Mouse (Mus musculus): ENCODE results near the gene Bsn. TPM values are rescaled to one million over a fixed set of nuclear protein-coding genes. Genes with fewer than 3 reads are reported as not detected.

Bsn gene
- total RNA-seq, 2 experiments from 2014 or later, result 0.05 to 0.07 TPM

GRCm38 (mm10) chr9:108067199-108067598 lies 123.0 kb downstream of the Bsn start:
- intact Hi-C loops (cut with DNase I), result no loop called here

DNA sequence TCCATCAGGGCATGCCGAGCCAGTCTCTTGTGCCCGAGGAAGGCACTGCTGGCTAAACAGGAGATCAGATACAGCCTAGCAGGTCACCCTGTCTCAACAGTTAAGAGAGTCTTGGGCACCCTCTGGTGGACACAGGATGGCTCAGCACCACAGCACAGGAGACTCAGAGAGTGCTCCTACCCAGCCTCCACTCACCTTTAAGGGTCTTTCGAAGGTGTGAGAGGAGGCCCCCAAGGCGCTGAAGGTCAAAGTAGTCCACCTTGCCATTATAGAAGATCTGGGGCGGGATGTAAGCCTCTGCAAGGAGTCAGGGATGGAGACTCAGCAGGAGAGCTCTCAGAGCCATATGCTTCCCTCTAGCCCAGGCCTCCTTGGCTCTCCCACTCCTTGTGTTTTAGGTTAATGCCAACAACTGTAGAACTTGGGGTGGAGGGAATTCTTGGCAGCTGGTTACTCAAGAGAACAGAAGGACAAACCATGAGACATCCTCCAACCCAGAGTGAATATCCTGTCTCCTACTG lies 124.6 kb downstream of the Bsn start:
- peak; percentile 61 to 73 for DNase-seq
- intact Hi-C loops (cut with DNase I), result loop anchor here (1.0 kb wide), 1 partner anchor 102 kb away; no protein-coding TSS in a partner anchor

More at GRCm38 (mm10) chr9:108067199-108067598, 123.0 kb downstream of the Bsn start:
- DNase-seq, result no peak

GRCm38 (mm10) chr9:108063361-108063760 lies 126.8 kb downstream of the Bsn start:
- DNase-seq, result no peak

DNA sequence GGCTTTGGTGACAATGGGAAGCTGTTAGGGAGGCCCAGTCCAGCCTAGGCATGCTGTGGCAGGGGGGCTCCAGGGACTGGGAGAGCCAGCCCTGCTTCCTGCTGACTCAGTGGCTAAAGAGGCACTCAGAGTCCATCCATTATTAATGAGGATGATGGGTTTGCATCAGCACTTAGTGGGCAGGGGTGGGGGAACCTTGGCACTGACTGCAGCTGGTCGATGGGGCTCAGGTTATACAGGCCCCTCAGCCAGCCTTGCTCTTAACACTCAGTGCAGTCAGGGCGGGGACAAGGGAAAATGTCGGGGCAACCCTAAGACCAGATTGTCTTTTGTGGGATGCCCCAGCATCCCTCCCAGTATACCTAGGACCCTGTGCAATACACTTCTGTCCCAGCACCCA lies 128.0 kb downstream of the Bsn start:
- intact Hi-C loops (cut with DNase I), result no loop called here
- DNase-seq, result no peak

More at GRCm38 (mm10) chr9:108063361-108063760, 126.8 kb downstream of the Bsn start:
- intact Hi-C loops (cut with DNase I), result no loop called here

DNA sequence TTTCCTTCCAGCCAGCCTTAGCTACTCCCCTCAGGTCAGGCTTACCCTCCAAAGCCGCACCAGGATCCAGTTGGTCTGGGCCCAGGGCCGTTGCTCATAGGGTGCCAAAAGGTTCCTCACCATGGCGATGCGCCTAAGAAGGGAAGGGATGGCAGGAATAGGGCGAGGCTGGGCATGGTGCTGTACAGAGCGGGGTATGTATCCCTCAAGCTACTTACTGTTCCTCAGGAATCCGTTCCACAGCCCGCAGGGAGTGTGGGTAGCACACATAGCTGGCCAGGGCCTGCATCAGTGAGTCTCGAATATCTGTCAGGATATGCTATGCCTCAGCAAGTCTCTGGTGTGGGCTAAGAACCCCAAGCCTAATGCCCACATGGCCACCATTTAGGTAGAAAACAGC lies 131.9 kb downstream of the Bsn start:
- intact Hi-C loops (cut with DNase I), result no loop called here
- DNase-seq, result no peak

GRCm38 (mm10) chr9:108057262-108057562 lies 133.0 kb downstream of the Bsn start:
- peak; percentile 44 to 53 for DNase-seq
- intact Hi-C loops (cut with DNase I), result no loop called here

- DNase-seq, result no peak
- intact Hi-C loops (cut with DNase I), result no loop called here
Measured at GRCm38 (mm10) chr9:108056361-108057261, 133.6 kb downstream of the Bsn start.

DNA sequence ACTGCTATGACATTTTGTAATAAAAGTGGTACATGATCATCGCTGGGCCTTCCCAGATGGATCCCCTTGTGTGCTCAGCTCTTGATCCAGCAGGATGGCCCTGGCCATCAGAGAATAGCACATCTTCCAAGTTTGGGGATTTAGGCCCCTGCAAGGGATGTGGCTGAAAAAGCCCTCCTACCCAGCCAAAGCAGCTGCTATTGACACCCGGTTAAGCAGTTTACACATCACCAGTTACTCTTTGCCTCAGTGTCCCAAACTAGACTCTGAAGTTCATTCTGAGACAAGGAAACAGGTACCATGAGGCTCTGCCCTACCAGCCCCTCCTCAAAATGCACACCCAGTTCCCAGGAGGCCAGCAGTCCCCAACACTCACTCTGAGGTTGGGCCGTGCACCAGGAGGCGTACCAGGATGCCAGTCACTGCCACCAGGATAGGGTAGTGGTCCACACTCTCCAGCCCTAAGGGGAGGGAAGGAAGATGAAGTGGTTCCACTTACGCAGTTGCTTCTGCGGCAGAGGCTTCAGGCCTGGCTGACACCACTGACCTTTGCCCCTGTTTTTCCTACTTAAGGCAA lies 134.4 kb downstream of the Bsn start:
- no peak for DNase-seq
- intact Hi-C loops (cut with DNase I), result no loop called here

- no peak for DNase-seq
- intact Hi-C loops (cut with DNase I), result no loop called here
Measured at GRCm38 (mm10) chr9:108055061-108055460, 135.1 kb downstream of the Bsn start.

DNA sequence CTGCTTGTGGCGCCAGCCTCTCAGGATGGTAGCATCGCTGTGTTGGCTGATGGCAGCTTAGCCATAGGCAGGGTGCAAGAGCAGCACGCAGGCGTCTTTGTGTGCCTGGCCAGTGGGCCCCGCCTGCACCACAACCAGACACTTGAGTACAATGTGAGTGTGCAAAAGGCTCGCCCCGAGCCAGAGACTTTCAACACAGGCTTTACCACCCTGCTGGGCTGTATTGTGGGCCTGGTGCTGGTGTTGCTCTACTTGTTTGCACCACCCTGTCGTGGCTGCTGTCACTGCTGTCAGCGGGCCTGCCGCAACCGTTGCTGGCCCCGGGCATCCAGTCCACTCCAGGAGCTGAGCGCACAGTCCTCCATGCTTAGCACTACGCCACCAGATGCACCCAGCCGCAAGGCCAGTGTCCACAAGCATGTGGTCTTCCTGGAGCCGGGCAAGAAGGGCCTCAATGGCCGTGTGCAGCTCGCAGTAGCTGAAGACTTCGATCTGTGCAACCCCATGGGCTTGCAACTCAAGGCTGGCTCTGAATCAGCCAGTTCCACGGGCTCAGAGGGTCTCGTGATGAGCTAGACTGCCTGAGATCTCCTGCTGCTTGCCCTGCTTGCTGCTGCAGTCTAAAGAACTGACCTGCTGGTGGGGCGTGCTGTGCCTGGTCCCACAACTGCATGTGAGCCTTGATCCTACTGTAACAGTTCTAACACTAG lies 135.7 kb downstream of the Bsn start:
- no peak for DNase-seq
- intact Hi-C loops (cut with DNase I), result loop anchor here (5.0 kb wide), 2 partner anchors 52 to 152 kb away; partner anchors contain the start of gene Ip6k1

DNA sequence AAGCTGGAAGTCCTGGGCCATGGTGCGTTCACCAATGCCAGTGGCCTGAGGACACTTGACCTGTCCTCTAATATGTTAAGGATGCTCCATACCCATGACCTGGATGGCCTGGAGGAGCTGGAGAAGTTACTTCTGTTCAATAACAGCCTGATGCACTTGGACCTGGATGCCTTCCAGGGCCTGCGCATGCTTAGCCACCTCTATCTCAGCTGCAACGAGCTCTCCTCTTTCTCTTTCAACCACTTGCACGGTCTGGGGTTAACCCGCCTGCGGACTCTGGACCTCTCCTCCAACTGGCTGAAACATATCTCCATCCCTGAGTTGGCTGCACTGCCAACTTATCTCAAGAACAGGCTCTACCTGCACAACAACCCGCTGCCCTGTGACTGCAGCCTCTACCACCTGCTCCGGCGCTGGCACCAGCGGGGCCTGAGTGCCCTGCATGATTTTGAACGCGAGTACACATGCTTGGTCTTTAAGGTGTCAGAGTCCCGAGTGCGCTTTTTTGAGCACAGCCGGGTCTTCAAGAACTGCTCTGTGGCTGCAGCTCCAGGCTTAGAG lies 136.4 kb downstream of the Bsn start:
- intact Hi-C loops (cut with DNase I), result loop anchor here (2.0 to 5.0 kb wide), 3 partner anchors 51 to 151 kb away; partner anchors contain the start of gene Ip6k1
- DNase-seq, result no peak

DNA sequence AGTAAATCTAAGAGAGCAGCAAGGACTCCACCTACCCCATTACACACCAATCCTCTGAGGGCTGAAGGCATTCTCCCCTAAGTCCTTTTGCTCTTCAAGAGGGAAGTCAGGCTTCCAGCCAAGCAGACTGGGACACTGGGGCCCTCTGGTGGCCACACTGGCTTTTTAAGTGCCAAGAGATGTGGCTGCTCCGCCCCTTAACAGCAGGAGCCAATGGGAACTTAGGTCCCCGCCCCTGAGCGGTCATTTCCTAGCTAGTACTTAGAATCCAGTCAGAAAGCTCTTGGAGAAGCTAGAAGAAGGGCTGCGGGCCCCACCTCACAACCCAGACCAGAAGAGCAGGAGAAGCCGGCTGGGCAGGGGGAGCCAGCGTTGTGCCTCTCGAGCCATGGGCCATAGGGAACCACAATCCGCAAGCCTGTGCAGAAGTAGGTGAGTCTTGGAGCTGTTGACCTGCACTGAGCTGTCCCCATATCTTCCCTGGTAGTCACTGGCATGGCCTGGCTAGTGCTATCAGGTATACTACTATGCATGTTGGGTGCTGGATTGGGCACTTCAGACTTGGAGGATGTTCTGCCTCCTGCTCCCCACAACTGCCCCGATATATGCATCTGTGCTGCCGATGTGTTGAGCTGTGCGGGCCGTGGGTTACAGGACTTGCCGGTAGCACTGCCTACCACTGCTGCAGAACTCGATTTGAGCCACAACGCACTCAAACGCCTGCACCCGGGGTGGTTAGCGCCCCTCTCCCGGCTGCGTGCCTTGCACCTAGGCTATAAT lies 137.1 kb downstream of the Bsn start, which contains the start of gene Amigo3:
Gene Amigo3 (plus strand): TSS at position 275 of the 780 bp plus-strand sequence.
- intact Hi-C loops (cut with DNase I), result loop anchor here (2.0 to 5.0 kb wide), 3 partner anchors 51 to 151 kb away; partner anchors contain the start of gene Ip6k1
- DNase-seq, result peak; percentile 96 to 98

DNA sequence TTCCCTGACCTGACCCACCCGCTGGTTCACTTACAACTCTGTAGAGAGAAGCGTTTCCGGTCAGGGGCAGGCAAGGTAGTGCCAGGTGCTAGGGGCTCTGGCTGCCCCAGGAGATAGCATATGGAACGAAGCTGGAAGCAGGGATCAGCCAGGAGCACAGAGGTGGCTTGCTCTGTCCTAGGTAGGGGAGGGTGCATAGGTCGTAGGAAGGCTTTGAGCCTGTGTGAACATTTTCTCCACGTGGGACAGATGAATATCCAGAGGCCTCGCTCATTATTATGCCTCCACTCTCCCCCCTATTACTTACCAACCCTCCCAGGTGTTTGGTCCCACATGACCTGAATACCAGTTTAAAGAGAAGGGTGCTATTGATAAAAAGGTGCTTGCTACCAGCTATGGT lies 137.8 kb downstream of the Bsn start:
- intact Hi-C loops (cut with DNase I), result loop anchor here (2.0 to 5.0 kb wide), 3 partner anchors 50 to 150 kb away; partner anchors contain the start of gene Ip6k1
- no peak for DNase-seq

DNA sequence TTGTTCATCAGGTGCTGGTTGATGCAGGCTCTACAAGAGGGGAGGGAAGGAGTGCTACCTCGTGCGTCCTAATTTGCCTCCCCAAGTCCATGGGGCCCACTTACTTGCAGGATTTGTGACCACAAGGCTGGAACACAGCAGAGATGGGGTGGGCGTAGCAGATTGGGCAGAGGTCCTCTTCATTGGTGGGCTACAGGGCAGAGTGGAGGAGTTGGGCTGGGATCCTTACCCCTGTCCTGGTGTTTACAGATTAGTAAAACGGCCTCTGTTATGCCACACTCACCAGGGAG lies 138.3 kb downstream of the Bsn start:
- intact Hi-C loops (cut with DNase I), result loop anchor here (2.0 to 5.0 kb wide), 3 partner anchors 50 to 150 kb away; partner anchors contain the start of gene Ip6k1
- no peak for DNase-seq

DNA sequence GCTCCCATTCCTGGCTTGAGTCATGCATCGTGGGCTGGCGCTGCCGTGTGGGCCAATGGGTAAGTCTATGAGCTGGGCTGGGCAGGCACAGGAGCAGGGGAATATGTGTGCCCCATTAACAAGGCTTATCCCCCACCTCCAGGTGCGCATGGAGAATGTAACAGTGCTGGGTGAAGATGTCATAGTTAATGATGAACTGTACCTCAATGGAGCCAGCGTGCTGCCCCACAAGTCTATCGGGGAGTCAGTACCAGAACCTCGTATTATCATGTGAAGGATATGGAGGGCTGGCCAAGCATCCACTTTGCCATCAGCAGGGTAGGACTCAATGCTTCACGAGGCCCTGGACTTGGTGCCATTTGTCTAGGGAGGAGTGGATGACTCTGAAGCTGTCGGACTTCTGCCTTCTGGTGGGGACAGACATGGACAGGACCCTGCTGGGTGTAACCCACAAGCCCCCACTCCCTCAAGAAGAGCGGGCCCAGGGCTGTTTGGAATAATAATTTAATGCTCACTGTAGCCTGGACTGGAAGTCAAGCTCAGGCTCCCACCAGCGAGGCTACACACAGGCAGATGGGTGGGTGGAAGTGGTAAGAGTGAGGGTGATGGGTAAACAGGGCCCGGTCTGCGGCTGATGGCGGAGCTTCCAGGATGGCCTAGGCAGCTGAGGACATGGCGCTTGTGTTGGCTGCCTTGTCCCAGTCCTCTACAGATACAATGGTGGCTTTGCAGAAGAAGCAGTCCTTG lies 138.8 kb downstream of the Bsn start:
- no peak for DNase-seq
- intact Hi-C loops (cut with DNase I), result loop anchor here (5.0 kb wide), 2 partner anchors 49 to 149 kb away; partner anchors contain the start of gene Ip6k1

GRCm38 (mm10) chr9:108049561-108050251 lies 140.5 kb downstream of the Bsn start:
- intact Hi-C loops (cut with DNase I), result loop anchor here (5.0 kb wide), 2 partner anchors 47 to 147 kb away; partner anchors contain the start of gene Ip6k1
- DNase-seq, result no peak

GRCm38 (mm10) chr9:108049016-108049455 lies 141.1 kb downstream of the Bsn start, which contains the start of gene Gmppb:
TSS of gene Gmppb (plus strand) at chr9:108049242.
- intact Hi-C loops (cut with DNase I), result no loop called here
- peak; percentile 94 to 96 for DNase-seq

DNA sequence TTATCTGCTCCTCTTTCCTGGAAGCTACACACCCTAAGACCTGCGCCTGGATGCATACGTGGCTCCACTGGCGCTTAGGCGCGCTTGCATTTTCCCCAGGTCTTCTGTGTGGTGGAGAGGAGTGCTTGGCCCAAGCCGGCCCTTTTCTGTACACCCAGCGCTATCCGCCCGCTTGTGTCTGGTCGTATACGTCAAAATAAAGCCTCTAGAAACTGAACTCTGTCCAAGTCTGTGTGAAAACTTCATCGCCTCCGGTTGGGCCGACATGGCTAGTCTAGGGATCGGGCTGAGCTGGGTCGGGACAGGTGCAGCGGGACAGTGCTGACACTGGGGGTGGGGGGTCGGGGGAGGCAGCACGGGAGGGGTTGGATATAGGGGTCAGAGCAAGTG lies 141.6 kb downstream of the Bsn start:
- intact Hi-C loops (cut with DNase I), result no loop called here
- DNase-seq, result no peak

Data from heart, postnatal 14 days (tissue).